Mouse (Mus musculus): ENCODE data around the gene Ppl.

GRCm38 (mm10) chr16:5119845-5120244 lies 12.4 kb downstream of the Ppl start:
- TF ChIP-seq POLR2A (IDR thresholded peaks at IDR 0.05; ENCODE audit: low read depth, low read length) (no peak), CTCF (IDR thresholded peaks at IDR 0.05; ENCODE audit: extremely low read depth, insufficient read length, insufficient replicate concordance, low read depth, low read length) (no peak)
